Mouse (Mus musculus) A20 (cell line): ENCODE measurements at regions not wholly inside any gene's neighbourhood (a gene's known extent, or its start where the extent isn't known, plus 50 kb on each side); places are given as distances from the start of the nearest gene placed in this dataset.

Source experiments
- DNase-seq: peaks from one replicate; pipeline ENCODE4 v3.0.0-alpha.2; 2011; ENCODE audit warnings: low read depth, low spot score

- DNase-seq = peak; percentile 19
Measured at GRCm38 (mm10) chr5:114512756-114513155, 55.1 kb upstream of the Fam222a start.

GRCm38 (mm10) chr5:114513911-114514457 lies 53.8 kb upstream of the Fam222a start:
- DNase-seq = no peak

- peak; percentile 79 for DNase-seq
Measured at GRCm38 (mm10) chr5:114517010-114517409, 50.8 kb upstream of the Fam222a start.

DNA sequence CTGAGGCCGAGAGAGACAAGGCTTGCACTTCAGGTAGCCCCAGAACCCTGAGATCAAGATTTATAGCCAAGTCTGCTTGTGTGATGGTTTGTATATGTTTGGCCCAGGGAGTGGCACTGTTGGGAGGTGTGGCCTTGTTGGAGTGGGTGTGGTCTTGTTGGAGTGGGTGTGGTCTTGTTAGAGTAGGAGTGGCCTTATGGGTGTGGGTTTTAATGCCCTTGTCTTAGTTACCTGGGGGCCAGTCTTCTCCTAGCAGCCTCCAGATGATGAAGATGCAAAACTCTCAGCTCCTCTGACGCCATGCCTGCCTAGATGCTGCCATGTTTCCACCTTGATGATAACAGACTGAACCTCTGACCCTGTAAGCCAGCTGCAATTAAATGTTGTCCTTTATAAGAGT lies 49.8 kb upstream of the Fam222a start:
- no peak for DNase-seq
